Mouse (Mus musculus) intestine, embryonic 16.5 days (tissue): ENCODE data around the gene Csgalnact2. TPM values are rescaled to one million over a fixed set of nuclear protein-coding genes. Genes with fewer than 3 reads are reported as not detected.

Source experiments
- ATAC-seq: fragments of 200-750 bp; cut with Nextera tagmentation; 2 replicates; pipeline ENCODE4 v1.8.0; 2017; ENCODE audit warnings: moderate TSS enrichment, moderate library complexity
- H3K27ac ChIP-seq: fragments of 300-500 bp; sonication (generic); 2 replicates; pipeline ENCODE4 v1.5.1; 2014; ENCODE audit warnings: mild to moderate bottlenecking, low read length
- H3K27me3 ChIP-seq: fragments of 300-500 bp; sonication (generic); replicated peaks from 2 replicates; pipeline ENCODE4 v1.6.1; 2014; ENCODE audit warnings: low read length, control low read depth, mixed read lengths; ENCODE audit not compliant: control insufficient read depth, insufficient read depth
- H3K36me3 ChIP-seq: fragments of 300-500 bp; sonication (generic); 2 replicates; pipeline ENCODE4 v1.6.1; 2014; ENCODE audit warnings: low read length, control low read depth; ENCODE audit not compliant: control insufficient read depth, insufficient read depth
- H3K4me1 ChIP-seq: fragments of 300-500 bp; sonication (generic); 2 replicates; pipeline ENCODE4 v1.6.1; 2014; ENCODE audit warnings: low read length, control low read depth, mixed read lengths; ENCODE audit not compliant: control insufficient read depth, insufficient read depth
- H3K4me2 ChIP-seq: fragments of 300-500 bp; sonication (generic); 2 replicates; pipeline ENCODE4 v1.6.1; 2014; ENCODE audit warnings: low read depth, low read length, control low read depth
- H3K4me3 ChIP-seq: fragments of 300-500 bp; sonication (generic); 2 replicates; pipeline ENCODE4 v1.5.1; 2014; ENCODE audit warnings: mild to moderate bottlenecking, low read length
- H3K9ac ChIP-seq: fragments of 300-500 bp; sonication (generic); 2 replicates; pipeline ENCODE4 v1.6.1; 2014; ENCODE audit warnings: low read depth, low read length
- H3K9me3 ChIP-seq: fragments of 300-500 bp; sonication (generic); 2 replicates; pipeline ENCODE4 v1.6.1; 2016; ENCODE audit warnings: low read length, control low read depth; ENCODE audit not compliant: control insufficient read depth
- WGBS: fragments of 180-500 bp; shearing (Covaris S2); extraction: QIAGEN DNeasy Blood & Tissue Kit; methylation state at CpG from one replicate; pipeline ENCODE4 v1.1.7; 2014; 5-methylcytosine and 5-hydroxymethylcytosine counted together
- polyA plus RNA-seq: library from polyadenylated mRNA; unstranded; fragments of >200 nt; fragmentation: Nextera tagmentation; extraction: Ambion mirVana; gene quantifications from 2 replicates; pipeline ENCODE4 v1.2.1, GENCODE M21; 2015

The Csgalnact2 gene
- polyA plus RNA-seq, 1 experiment from 2014 or later: 9.3 TPM

DNA sequence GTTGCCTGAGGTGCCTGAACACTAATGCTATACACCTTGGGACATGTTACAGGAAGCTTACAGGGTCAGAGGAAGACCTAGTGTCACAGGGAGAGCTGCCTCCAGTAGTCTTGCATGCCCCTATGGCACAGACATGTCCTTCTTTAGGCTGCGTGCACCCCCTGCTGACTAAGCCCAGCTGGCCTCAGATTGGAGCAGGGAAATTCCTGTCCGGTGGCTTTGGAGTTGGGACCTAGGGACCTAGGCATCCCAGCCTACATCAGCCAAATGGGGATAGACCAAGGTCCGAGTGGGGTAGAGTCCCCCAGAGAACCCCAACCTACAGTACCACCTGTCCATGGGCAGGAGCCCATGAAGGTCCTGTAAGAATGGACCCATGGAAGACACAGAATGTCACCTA lies 56.6 kb downstream of the Csgalnact2 start:
- Histone ChIP-seq H3K9ac (no peak overlapping the region), H3K9me3 (no peaks in the 10 kb centered on the region), H3K4me1 (no peaks in the 10 kb centered on the region), H3K27me3 (no peaks in the 10 kb centered on the region), H3K4me3 (no peak overlapping the region), H3K4me2 (no peak overlapping the region), H3K27ac (no peak overlapping the region), H3K36me3 (no peaks in the 10 kb centered on the region)
- no peak for ATAC-seq
- WGBS: 76% methylated on average over 3 of the region's 3 CpGs

DNA sequence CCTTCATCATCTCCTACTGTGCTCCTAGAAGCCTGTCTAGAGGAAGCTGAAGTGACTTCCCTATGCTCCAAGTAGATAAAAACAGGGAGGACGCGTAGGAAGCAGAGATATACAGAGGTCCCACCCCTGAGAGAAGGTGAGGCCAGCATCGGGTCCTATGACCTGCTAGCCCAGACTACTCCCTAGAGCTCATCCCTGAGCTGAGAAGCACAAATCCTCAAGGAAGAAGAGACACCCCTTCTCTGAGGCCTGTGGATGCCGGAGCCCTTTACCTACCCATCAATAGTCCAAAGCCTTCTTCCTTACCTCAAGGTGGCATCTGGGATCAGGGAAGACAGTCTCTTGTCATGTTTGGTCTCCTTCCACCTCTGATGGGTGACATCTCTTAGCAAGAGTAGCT lies 58.2 kb downstream of the Csgalnact2 start:
- Histone ChIP-seq H3K36me3 (no peaks in the 10 kb centered on the region), H3K4me3 (no peak overlapping the region), H3K27me3 (no peaks in the 10 kb centered on the region), H3K4me2 (no peak overlapping the region), H3K9me3 (no peaks in the 10 kb centered on the region), H3K4me1 (no peaks in the 10 kb centered on the region), H3K9ac (no peak overlapping the region), H3K27ac (no peak overlapping the region)
- 93% methylated on average over 4 of the region's 4 CpGs for WGBS
- ATAC-seq: no peak

DNA sequence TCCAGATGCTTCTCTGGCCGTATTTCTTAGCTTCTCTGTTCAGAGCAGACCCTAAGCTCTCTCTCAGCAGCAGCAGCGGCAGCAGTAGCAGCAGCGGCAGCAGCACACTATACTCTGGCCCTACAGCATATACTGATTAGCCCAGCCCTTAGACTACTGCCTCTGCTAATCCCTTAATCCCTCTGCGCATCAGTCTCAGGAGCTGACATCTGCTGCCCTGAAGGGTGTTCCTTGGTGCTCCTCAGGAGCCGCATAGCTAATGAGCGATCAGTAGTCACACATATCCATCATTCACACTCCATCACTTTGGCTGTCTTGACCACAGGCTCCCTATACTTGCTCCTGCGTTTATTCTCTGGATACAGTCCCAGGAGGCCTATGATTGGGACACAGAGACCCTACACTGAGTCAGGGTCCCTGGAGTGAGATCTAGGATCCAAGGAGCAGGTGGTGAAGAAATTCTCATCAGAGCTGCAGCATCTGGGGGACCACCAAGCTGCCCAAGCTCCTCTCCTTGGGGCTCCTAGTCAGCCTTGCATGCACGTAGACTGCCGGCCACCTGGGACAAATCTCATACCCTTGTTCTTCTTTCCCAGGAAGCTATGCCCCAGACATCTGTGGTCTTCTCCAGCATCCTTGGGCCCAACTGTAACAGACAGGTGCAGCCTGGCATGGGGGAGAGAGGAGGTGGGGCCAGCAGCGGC lies 59.0 kb downstream of the Csgalnact2 start:
- ATAC-seq: no peak
- WGBS: 59% methylated on average over 10 of the region's 10 CpGs
- Histone ChIP-seq H3K4me2 (no peak overlapping the region), H3K9me3 (no peaks in the 10 kb centered on the region), H3K9ac (no peak overlapping the region), H3K27me3 (no peaks in the 10 kb centered on the region), H3K4me3 (no peak overlapping the region), H3K4me1 (no peaks in the 10 kb centered on the region), H3K27ac (no peak overlapping the region), H3K36me3 (no peaks in the 10 kb centered on the region)

DNA sequence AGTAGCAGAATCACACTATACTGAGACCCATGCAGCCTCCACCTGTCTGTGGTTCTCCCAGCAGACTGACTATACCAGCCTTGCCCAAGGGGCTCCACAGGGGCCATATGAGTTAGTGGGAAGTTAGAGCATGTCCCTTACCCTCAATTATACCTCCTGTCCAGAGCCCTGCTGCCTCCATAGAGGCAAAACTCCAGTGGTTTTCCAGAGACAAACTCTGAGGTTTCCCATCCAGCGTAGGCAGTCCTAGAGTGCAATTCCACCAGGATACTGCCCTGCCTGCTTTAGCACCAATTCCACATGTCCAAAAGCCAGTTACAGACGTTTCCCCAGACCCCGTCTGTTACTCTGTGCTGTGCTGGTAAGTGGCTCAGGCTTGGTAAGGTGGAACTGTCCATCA lies 59.6 kb downstream of the Csgalnact2 start:
- H3K4me3 ChIP-seq: no peak overlapping the region
- peaks cover under 1% of the 10 kb centered on the region; the same call in 1 of the 2 replicates for H3K4me1 ChIP-seq
- H3K27ac ChIP-seq: no peak overlapping the region
- no peaks in the 10 kb centered on the region for H3K27me3 ChIP-seq
- WGBS: 66% methylated on average over 3 of the region's 3 CpGs
- H3K4me2 ChIP-seq: no peak overlapping the region
- no peak overlapping the region for H3K9ac ChIP-seq
- no peak for ATAC-seq
- H3K9me3 ChIP-seq: no peaks in the 10 kb centered on the region
- H3K36me3 ChIP-seq: no peaks in the 10 kb centered on the region

DNA sequence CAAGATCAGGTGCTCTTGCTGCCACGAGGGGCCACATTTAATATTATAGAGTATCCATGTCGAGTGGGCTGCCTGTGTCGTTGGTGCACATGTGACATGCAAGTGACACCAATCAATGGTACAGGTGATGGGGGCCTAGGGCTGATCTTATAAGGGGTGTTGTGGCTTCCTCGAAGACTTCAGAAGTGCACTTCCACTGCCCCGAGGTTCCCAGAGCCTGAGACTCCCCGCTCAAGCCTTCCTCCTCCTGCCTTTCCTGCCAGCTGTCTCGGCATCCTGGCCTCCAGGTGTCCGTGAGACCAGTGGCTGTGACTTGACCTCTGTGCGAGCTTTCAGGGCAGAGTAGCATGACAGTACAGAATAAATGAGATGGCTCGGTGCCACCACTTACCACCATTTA lies 60.2 kb downstream of the Csgalnact2 start:
- Histone ChIP-seq H3K9me3 (no peaks in the 10 kb centered on the region), H3K4me1 (peaks cover 6% of the 10 kb centered on the region), H3K4me3 (no peak overlapping the region), H3K36me3 (no peaks in the 10 kb centered on the region), H3K27ac (no peak overlapping the region), H3K27me3 (no peaks in the 10 kb centered on the region), H3K9ac (no peak overlapping the region), H3K4me2 (no peak overlapping the region)
- 73% methylated on average over 10 of the region's 10 CpGs for WGBS
- ATAC-seq: no peak

DNA sequence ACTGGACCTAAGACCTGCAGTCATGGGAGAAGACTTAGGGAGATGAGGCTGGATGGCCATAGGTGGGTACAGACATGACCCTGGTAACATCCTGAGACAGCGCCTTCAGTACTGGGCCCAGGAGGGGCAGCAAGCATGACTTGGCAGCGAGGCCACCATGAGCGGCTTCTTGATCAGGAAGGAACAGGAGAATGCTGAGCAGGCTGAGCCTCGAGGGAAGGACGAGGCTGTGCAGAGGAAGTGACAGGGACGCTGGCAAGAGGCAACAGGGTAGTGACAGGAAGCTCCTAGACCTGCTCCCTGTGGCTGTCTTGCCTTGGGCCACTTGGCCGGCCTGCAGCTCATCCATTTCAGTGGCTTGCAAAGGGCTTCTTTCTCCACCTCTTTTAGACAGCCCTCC lies 61.5 kb downstream of the Csgalnact2 start:
- Histone ChIP-seq H3K9me3 (no peaks in the 10 kb centered on the region), H3K27me3 (no peaks in the 10 kb centered on the region), H3K36me3 (no peaks in the 10 kb centered on the region), H3K4me2 (no peak overlapping the region), H3K4me3 (no peak overlapping the region), H3K9ac (no peak overlapping the region), H3K4me1 (peaks cover 7% of the 10 kb centered on the region), H3K27ac (no peak overlapping the region)
- 77% methylated on average over 7 of the region's 7 CpGs for WGBS
- no peak for ATAC-seq

DNA sequence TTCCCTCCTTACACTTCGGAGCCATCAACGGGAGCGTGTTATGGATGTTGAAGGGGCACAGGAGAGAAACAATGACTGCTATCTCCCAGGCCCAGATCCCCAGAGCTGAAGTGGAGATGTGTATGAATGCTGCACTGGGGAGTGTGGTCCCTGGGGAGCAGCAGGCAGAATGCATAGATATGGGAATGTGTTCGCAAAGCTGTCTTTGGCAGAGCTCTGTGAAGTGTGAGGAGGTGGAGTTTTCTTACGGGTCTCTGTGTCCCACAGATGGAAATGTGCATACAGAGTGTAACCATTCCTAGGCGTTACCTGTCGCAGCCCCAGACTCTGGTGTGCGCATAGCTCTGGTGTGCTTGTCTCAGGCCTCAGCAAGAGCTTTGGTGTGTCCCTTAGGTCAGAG lies 62.2 kb downstream of the Csgalnact2 start:
- Histone ChIP-seq H3K36me3 (no peaks in the 10 kb centered on the region), H3K4me2 (no peak overlapping the region), H3K9ac (no peak overlapping the region), H3K4me1 (peaks cover 7% of the 10 kb centered on the region), H3K4me3 (no peak overlapping the region), H3K9me3 (no peaks in the 10 kb centered on the region), H3K27me3 (no peaks in the 10 kb centered on the region), H3K27ac (no peak overlapping the region)
- no peak for ATAC-seq
- WGBS: 81% methylated on average over 8 of the region's 8 CpGs

DNA sequence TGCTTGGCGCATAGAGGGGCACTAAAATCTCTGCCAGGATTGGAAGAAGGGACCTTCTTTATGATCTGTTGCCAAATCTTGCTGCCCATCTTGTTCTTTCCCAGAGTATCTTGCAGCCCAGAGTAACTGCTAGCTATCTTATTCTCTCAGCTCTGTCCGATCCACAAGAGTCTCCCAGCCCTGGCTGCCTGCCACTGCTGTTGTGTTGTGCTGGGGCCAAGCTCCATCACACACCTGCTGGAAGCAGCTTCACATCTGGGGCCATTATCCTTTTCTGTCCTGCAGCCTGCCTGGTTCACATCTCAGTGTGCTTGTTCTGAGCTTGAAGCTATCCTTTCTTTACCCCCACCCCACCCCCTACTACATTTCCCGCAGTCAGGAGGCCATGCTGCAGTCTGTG lies 62.7 kb downstream of the Csgalnact2 start:
- Histone ChIP-seq H3K4me2 (no peak overlapping the region), H3K4me1 (peaks cover 7% of the 10 kb centered on the region), H3K36me3 (no peaks in the 10 kb centered on the region), H3K9ac (no peak overlapping the region), H3K27ac (no peak overlapping the region), H3K27me3 (no peaks in the 10 kb centered on the region), H3K9me3 (no peaks in the 10 kb centered on the region), H3K4me3 (no peak overlapping the region)
- 66% methylated on average over 3 of the region's 3 CpGs for WGBS
- ATAC-seq: no peak

DNA sequence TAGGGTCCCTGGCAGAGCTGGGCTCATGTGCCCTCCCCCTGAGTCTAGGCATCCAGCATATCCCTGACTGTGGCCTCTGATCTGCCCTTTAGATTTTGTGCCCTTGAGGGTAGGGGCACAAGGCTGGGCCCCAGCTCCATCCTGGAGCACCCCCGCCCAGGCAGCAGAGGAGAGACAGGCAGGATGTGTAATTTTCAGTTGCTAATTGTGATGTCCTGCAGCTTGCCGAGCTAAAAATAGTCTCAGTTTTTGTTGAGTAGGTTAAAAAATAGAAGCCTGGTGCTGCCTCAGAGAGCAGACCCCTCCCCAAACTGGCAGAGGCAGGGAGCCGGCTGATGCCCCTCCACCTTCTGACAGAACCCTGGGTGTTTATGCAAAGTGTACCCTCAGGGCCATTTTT lies 64.8 kb downstream of the Csgalnact2 start:
- no peak for ATAC-seq
- Histone ChIP-seq H3K36me3 (no peaks in the 10 kb centered on the region), H3K4me2 (no peak overlapping the region), H3K27me3 (no peaks in the 10 kb centered on the region), H3K9ac (no peak overlapping the region), H3K4me1 (peaks cover 7% of the 10 kb centered on the region), H3K9me3 (no peaks in the 10 kb centered on the region), H3K4me3 (no peak overlapping the region), H3K27ac (no peak overlapping the region)
- WGBS: 52% methylated on average over 3 of the region's 3 CpGs

DNA sequence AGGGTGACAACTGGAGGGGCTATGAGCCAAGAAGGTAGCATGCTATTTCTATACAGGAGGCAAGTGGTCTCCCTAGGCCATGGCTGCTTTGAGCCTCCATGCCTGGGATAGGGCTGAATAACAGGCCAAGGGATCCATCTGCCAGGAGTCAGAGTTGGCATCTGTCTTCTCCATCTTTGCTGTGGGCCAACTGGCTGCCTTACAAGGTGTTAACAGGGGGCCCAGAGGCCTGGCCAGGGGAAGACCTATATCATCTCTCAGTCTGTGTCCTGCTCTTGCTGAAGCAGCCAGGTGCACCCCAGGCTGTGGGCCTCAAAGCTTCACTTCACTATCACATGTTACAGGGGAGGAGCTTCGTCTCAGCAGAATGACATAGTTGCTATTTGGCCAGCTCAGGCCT lies 66.8 kb downstream of the Csgalnact2 start:
- Histone ChIP-seq H3K4me3 (no peak overlapping the region), H3K9ac (no peak overlapping the region), H3K9me3 (no peaks in the 10 kb centered on the region; the same call in 1 of the 2 replicates), H3K27me3 (peaks cover 5% of the 10 kb centered on the region; the same call in 1 of the 2 replicates), H3K4me1 (peaks cover 7% of the 10 kb centered on the region), H3K36me3 (no peaks in the 10 kb centered on the region), H3K4me2 (no peak overlapping the region), H3K27ac (no peak overlapping the region)
- ATAC-seq: no peak
- WGBS: 84% methylated on average over 1 of the region's 1 CpGs
